ENCODE assay signal across 23 mouse cellular contexts in genomic region chr11:79033021-79033420, GRCm38 (mm10).
"Had no signal": no experiment of that assay in that cellular context is flagged by ENCODE, and none has a peak within 500 bp of the region (broad histone marks: within the 10 kb centered on the region; RNA-seq: fewer than 3 reads in every experiment).

No protein-coding gene starts in this region.

- H3K9ac ChIP-seq: forebrain, postnatal 0 days; hindbrain, embryonic 13.5 days; hindbrain, embryonic 15.5 days; kidney, embryonic 15.5 days; limb, embryonic 13.5 days; limb, embryonic 15.5 days had no signal

- DNase-seq: forebrain, postnatal 0 days; gastrocnemius, postnatal 14 days; gastrocnemius, postnatal 36 days; heart, adult 18-20 months; heart, postnatal 10 days; heart, postnatal 36 days; kidney, adult 11 months; kidney, adult 2 months; kidney, adult 9 months; kidney, postnatal 14 days; kidney, postnatal 36 days; layer of hippocampus, adult 9-11 months; layer of hippocampus, postnatal 36 days; left cerebral cortex, postnatal 4 days had no signal

- H3K27ac ChIP-seq: hindbrain, embryonic 13.5 days; hindbrain, embryonic 15.5 days; hindbrain, postnatal 0 days; kidney, embryonic 15.5 days; kidney, postnatal 0 days; limb, embryonic 13.5 days; limb, embryonic 15.5 days had no signal

- H3K27me3 ChIP-seq: hindbrain, embryonic 13.5 days; hindbrain, embryonic 15.5 days; kidney, embryonic 15.5 days; limb, embryonic 13.5 days; limb, embryonic 15.5 days had no signal

- H3K4me2 ChIP-seq: heart, embryonic 11.5 days; hindbrain, embryonic 13.5 days; hindbrain, embryonic 15.5 days; kidney, embryonic 15.5 days; limb, embryonic 13.5 days; limb, embryonic 15.5 days had no signal

- H3K4me3 ChIP-seq: hindbrain, embryonic 13.5 days; hindbrain, embryonic 15.5 days; kidney, embryonic 15.5 days; limb, embryonic 13.5 days; limb, embryonic 15.5 days had no signal

- H3K36me3 ChIP-seq: hindbrain, embryonic 15.5 days had no signal

- ATAC-seq: forebrain, postnatal 0 days; hindbrain, postnatal 0 days; intestine, embryonic 16.5 days had no signal

- H3K9me3 ChIP-seq: hindbrain, embryonic 13.5 days; hindbrain, embryonic 15.5 days; kidney, embryonic 15.5 days; limb, embryonic 13.5 days; limb, embryonic 15.5 days had no signal
